In the genomic region with DNA sequence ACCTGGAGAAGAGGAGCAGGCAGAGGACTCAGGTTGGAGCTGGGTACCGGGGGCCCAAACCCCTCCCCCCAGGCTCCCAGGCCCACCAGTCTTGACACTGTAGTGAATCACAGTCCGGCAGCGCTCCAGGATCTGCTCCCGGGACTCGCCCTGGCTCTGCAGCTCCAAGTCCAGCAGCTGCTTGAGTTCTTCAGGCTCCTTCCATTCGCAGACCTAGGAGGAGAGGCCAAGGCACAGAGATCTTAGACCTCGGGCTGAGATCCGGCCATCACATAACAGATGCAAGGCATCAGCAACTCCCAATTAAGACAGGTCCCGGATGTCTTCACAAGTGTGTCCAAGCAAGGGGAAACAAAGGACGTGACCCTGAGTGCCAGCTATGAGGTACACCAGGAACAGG, we compare ENCODE assay signal across 10 mouse cellular contexts. TPM values are rescaled to one million over a fixed set of nuclear protein-coding genes. Genes with fewer than 3 reads are reported as not detected.
DNase-seq lines count a peak whose midpoint lies in the region; ATAC-seq and TF ChIP-seq lines count a peak whose summit lies in the region.
"Had no signal": no experiment of that assay in that cellular context is flagged by ENCODE, and none has a peak within 500 bp of the region (broad histone marks: within the 10 kb centered on the region; RNA-seq: fewer than 3 reads in every experiment).

No protein-coding gene starts in this region.

- peak overlapping the region; percentile 79 for H3K4me3 ChIP-seq in liver, adult 2 months (ENCODE audit: insufficient read depth, low read depth, low read length)
- no peak overlapping the region for H3K4me3 ChIP-seq in liver, embryonic 12.5 days
- H3K4me3 ChIP-seq: heart, embryonic 15.5 days; limb, embryonic 15.5 days had no signal

- DNase-seq in liver, adult 2 months (ENCODE audit: extremely low read depth, low read depth, low spot score) = peak; percentile 44
- peak; percentile 25 for DNase-seq in heart, adult 8-10 months (ENCODE audit: low spot score)
- DNase-seq in heart, postnatal 4 days = peak; percentile 44
- DNase-seq in lung, postnatal 10 days = peak; percentile 81
- no peak for DNase-seq in left cerebral cortex, postnatal 36 days (ENCODE audit: low spot score in 2 of 2)
- DNase-seq in spleen, postnatal 4 days (ENCODE audit: low spot score in 2 of 2) = no peak
- DNase-seq: cerebellum, adult 8-10 months had no signal

- peaks cover 8% of the 10 kb centered on the region; the same call in 1 of the 2 replicates for H3K36me3 ChIP-seq in liver, adult 2 months (ENCODE audit: control insufficient read depth, insufficient read depth, low read length)
- H3K36me3 ChIP-seq in liver, embryonic 12.5 days = peaks cover 3% of the 10 kb centered on the region

- H3K27me3 ChIP-seq in liver, adult 2 months (ENCODE audit: control insufficient read depth, insufficient read depth, low read length) = no peaks in the 10 kb centered on the region
- peaks cover 21% of the 10 kb centered on the region for H3K27me3 ChIP-seq in liver, embryonic 12.5 days (replicated peaks)
- H3K27me3 ChIP-seq: heart, embryonic 15.5 days; limb, embryonic 15.5 days had no signal

- no peak overlapping the region for H3K4me2 ChIP-seq in liver, embryonic 12.5 days
- H3K4me2 ChIP-seq: heart, embryonic 15.5 days; limb, embryonic 15.5 days had no signal

- intact Hi-C loops in left cerebral cortex, postnatal 36 days (cut with DNase I) = no loop called here

- peak overlapping the region; percentile 84 for H3K9ac ChIP-seq in liver, adult 2 months (ENCODE audit: low read depth, low read length)
- no peak overlapping the region for H3K9ac ChIP-seq in liver, embryonic 12.5 days
- H3K9ac ChIP-seq: heart, embryonic 15.5 days; limb, embryonic 15.5 days had no signal

- WGBS in liver, adult 2 months = 51% methylated on average over 10 of the region's 10 CpGs
- 79% methylated on average over 10 of the region's 10 CpGs for WGBS in liver, embryonic 12.5 days (ENCODE audit: insufficient replicate concordance)

- peaks cover 24% of the 10 kb centered on the region; the same call in 1 of the 2 replicates for H3K79me2 ChIP-seq in liver, adult 2 months (ENCODE audit: control insufficient read depth, insufficient read depth, low read length)

- H3K27ac ChIP-seq in liver, adult 2 months (replicated peaks; ENCODE audit: insufficient read depth, low read depth, low read length) = peak overlapping the region; percentile 88
- H3K27ac ChIP-seq in liver, embryonic 12.5 days = no peak overlapping the region
- H3K27ac ChIP-seq: heart, embryonic 15.5 days; limb, embryonic 15.5 days had no signal

- TF ChIP-seq POLR2A in liver, adult 2 months (IDR thresholded peaks at IDR 0.05; ENCODE audit: extremely low read depth, insufficient read depth, low read length) = no peak

- ATAC-seq in liver, embryonic 12.5 days = no peak

- H3K4me1 ChIP-seq in liver, adult 2 months (ENCODE audit: control insufficient read depth, insufficient read depth, low read length) = peaks cover 46% of the 10 kb centered on the region
- peaks cover 24% of the 10 kb centered on the region for H3K4me1 ChIP-seq in liver, embryonic 12.5 days
- H3K4me1 ChIP-seq: limb, embryonic 15.5 days had no signal

- TF ChIP-seq CTCF in liver, adult 2 months (IDR thresholded peaks at IDR 0.05; ENCODE audit: low read depth, low read length) = no peak

- H3K9me3 ChIP-seq in liver, embryonic 12.5 days (replicated peaks) = no peaks in the 10 kb centered on the region
- H3K9me3 ChIP-seq: heart, embryonic 15.5 days; limb, embryonic 15.5 days had no signal

RNA-seq across cellular contexts. Expression of gene Zfp740, which starts 15.0 kb away (rescaled TPM):
- total RNA-seq in liver, adult 2 months (2014; rRNA removed) = 15.6 and 21.0 TPM in 2 replicates
- polyA plus RNA-seq in liver, adult 2 months (2012; rRNA removed) = 8.1 and 9.4 TPM in 2 replicates
- polyA plus RNA-seq in liver, embryonic 12.5 days (2016; fragmentation: Nextera tagmentation; extraction: Ambion mirVana) = 31.2 and 32.0 TPM in 2 replicates
- total RNA-seq in heart, adult 8-10 months (2022) = 10 to 100 TPM; 31.5 to 40.0 (median 35.5) TPM
- total RNA-seq in heart, postnatal 4 days (2021) = 10 to 100 TPM; 45.3 to 49.4 TPM
- total RNA-seq in left cerebral cortex, postnatal 36 days (2021) = 10 to 100 TPM; 61.0 to 64.0 TPM

RNA-seq across cellular contexts. Expression of gene Csad, which starts 16.4 kb away (rescaled TPM):
- 47.6 and 449 TPM in 2 replicates for total RNA-seq in liver, adult 2 months (2014; rRNA removed)
- polyA plus RNA-seq in liver, adult 2 months (2012; rRNA removed) = 107 and 123 TPM in 2 replicates
- polyA plus RNA-seq in liver, embryonic 12.5 days (2016; fragmentation: Nextera tagmentation; extraction: Ambion mirVana) = 21.9 and 26.6 TPM in 2 replicates
- 10 to 100 TPM; 14.2 to 18.9 (median 16.2) TPM for total RNA-seq in heart, adult 8-10 months (2022)
- 10 to 100 TPM; 26.8 to 29.9 TPM for total RNA-seq in heart, postnatal 4 days (2021)
- total RNA-seq in left cerebral cortex, postnatal 36 days (2021) = 10 to 100 TPM; 23.9 to 29.4 TPM

RNA-seq across cellular contexts. Expression of gene Soat2, which starts 37.8 kb away (rescaled TPM):
- 27.5 and 36.5 TPM in 2 replicates for total RNA-seq in liver, adult 2 months (2014; rRNA removed)
- polyA plus RNA-seq in liver, adult 2 months (2012; rRNA removed) = 54.9 and 80.8 TPM in 2 replicates
- polyA plus RNA-seq in liver, embryonic 12.5 days (2016; fragmentation: Nextera tagmentation; extraction: Ambion mirVana) = 28.3 and 29.8 TPM in 2 replicates
- under 1 TPM in 3 of 4 experiments, not detected in 1; 0.11 to 0.13 (median 0.12) TPM for total RNA-seq in heart, adult 8-10 months (2022)
- total RNA-seq in heart, postnatal 4 days (2021) = under 1 TPM; 0.11 to 0.17 TPM
- under 1 TPM in 1 of 2 experiments, not detected in 1; 0.23 TPM for total RNA-seq in left cerebral cortex, postnatal 36 days (2021)

RNA-seq across cellular contexts. Expression of gene Itgb7, which starts 43.6 kb away (rescaled TPM):
- total RNA-seq in liver, adult 2 months (2014; rRNA removed) = 1.3 and 2.2 TPM in 2 replicates
- 1.7 and 1.8 TPM in 2 replicates for polyA plus RNA-seq in liver, adult 2 months (2012; rRNA removed)
- polyA plus RNA-seq in liver, embryonic 12.5 days (2016; fragmentation: Nextera tagmentation; extraction: Ambion mirVana) = 6.4 and 8.9 TPM in 2 replicates
- total RNA-seq in heart, adult 8-10 months (2022) = 1 to 10 TPM in 2 of 4 experiments, under 1 TPM in 2; 0.82 to 3.2 (median 1.5) TPM
- 1 to 10 TPM in 1 of 2 experiments, under 1 TPM in 1; 0.98 to 1.0 TPM for total RNA-seq in heart, postnatal 4 days (2021)
- total RNA-seq in left cerebral cortex, postnatal 36 days (2021) = 1 to 10 TPM; 1.1 to 1.5 TPM

RNA-seq across cellular contexts. Expression of gene Igfbp6, which starts 43.9 kb away (rescaled TPM):
- total RNA-seq in liver, adult 2 months (2014; rRNA removed) = 1.0 and 1.8 TPM in 2 replicates
- 2.3 and 4.5 TPM in 2 replicates for polyA plus RNA-seq in liver, adult 2 months (2012; rRNA removed)
- 0.72 and 1.1 TPM in 2 replicates for polyA plus RNA-seq in liver, embryonic 12.5 days (2016; fragmentation: Nextera tagmentation; extraction: Ambion mirVana)
- total RNA-seq in heart, adult 8-10 months (2022) = 10 to 100 TPM; 20.6 to 52.4 (median 26.0) TPM
- 10 to 100 TPM; 10.0 to 12.5 TPM for total RNA-seq in heart, postnatal 4 days (2021)
- total RNA-seq in left cerebral cortex, postnatal 36 days (2021) = 10 to 100 TPM; 39.5 to 57.1 TPM

Comparison
In these comparisons a context has a peak if more than half of its experiments do, and no peak if none do; other contexts are left out.
1. DNase-seq: peak in liver, adult 2 months (single experiment), heart, adult 8-10 months (single experiment), heart, postnatal 4 days (single experiment) and lung, postnatal 10 days (single experiment); none in left cerebral cortex, postnatal 36 days (0 of 2) and spleen, postnatal 4 days (0 of 2).
2. RNA of gene Soat2, which starts 37.8 kb away (total RNA-seq): 27.5 to 36.5 TPM in liver, adult 2 months; 0.23 TPM in left cerebral cortex, postnatal 36 days, 0.11 to 0.17 TPM in heart, postnatal 4 days and 0.11 to 0.13 TPM in heart, adult 8-10 months; every median in the first group is over 10 times any median in the second.